Mouse (Mus musculus) right cerebral cortex, postnatal 14 days (tissue): ENCODE data around the gene Ebf1.

Experiments used
- DNase-seq: peaks from one replicate; pipeline ENCODE4 v3.0.0; 2022

Gene Ebf1

GRCm38 (mm10) chr11:44904121-44904520 is 287.0 kb downstream of the Ebf1 start:
- no peak for DNase-seq

- no peak for DNase-seq
These were observed 289.3 kb downstream of the Ebf1 start for GRCm38 (mm10) chr11:44906456-44906855.

- no peak for DNase-seq
These were observed 294.6 kb downstream of the Ebf1 start for GRCm38 (mm10) chr11:44911765-44912164.

DNA sequence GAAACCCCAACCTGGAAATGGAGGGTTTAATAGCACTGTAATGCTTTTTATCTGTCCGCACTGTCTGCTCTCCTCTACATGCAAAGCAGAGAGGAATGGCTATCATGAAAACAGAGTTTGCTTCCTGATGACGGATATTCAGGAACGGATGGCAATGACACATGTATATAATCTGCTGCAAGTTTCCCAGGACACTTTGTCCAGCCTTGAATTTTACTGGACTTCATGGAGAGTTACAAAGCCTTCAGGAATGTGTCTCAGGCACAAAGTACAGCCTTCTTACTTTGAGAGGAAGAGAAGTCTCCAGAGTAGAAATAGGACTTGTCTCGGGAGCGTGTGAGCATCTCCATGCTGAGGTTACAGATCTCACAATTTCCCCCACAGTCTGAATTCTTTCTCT is 296.7 kb downstream of the Ebf1 start:
- DNase-seq = no peak

DNA sequence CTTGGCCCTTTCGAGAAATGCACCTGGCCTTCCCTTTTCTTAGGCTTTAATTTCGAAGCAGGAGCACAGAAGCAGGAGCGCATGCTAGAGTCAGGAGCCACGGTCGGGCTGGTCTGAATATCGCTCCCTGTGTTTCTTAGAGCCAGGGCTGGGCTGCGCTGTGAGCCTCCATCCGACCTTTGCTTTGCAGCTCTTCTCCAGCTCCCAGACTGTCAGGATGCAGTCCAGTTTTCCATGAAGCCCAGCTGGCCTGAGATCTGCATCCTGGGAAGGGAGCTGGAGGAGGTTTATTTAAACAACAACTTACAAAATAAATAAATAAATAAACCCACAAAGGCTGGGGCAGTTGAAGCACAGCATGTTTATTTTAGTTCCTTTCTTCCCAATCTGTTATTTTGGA is 299.9 kb downstream of the Ebf1 start:
- DNase-seq = no peak

DNA sequence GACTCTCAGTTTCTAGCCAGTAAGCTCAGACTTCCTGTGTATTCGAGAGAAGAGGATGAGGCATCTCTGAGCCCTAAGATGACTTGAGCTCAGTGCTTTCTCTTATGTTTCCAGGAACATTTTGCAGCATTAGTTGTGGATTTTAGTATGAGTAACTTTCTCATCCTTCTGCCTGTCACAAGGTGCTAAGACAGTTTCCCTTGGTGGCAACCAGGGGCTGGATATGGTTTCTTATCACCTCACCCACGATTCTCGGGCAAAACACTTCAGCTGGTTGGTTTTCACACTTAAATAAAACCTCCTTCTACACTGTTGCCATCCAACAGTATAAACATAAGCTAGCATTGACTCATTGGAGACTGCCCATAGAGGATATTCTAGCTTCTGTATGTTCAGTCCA is 306.0 kb downstream of the Ebf1 start:
- no peak for DNase-seq

DNA sequence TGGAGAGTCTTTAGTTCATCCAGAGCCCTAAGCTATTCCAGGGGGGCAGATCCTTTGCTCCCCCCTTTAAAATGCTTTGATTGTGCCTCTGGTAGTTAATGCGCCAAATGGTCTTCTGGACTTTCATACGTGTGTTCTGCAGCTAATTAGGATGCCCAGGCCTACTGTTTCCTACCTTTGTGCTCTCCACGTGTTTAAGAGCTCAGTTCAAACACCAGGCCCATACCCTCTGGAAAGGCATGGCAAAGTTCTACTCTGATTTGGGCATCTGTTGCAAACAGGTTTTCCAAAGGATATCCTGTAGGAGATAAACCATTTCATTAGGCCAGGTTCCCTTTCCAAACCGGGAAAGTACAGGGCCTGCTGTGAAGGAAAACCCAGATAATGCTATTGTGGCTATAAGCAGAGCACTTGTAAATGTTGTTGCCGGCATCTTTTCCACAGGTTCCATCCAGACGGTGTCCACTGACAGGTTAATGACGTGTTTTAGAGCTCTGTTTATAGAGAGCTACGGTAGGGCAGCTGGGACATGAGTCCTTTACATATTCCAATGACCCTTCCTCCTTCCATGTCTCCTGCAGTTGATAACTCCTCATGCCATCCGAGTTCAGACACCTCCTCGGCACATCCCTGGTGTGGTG is 306.9 kb downstream of the Ebf1 start:
- DNase-seq = no peak

GRCm38 (mm10) chr11:44924896-44925295 is 307.8 kb downstream of the Ebf1 start:
- DNase-seq = no peak

DNA sequence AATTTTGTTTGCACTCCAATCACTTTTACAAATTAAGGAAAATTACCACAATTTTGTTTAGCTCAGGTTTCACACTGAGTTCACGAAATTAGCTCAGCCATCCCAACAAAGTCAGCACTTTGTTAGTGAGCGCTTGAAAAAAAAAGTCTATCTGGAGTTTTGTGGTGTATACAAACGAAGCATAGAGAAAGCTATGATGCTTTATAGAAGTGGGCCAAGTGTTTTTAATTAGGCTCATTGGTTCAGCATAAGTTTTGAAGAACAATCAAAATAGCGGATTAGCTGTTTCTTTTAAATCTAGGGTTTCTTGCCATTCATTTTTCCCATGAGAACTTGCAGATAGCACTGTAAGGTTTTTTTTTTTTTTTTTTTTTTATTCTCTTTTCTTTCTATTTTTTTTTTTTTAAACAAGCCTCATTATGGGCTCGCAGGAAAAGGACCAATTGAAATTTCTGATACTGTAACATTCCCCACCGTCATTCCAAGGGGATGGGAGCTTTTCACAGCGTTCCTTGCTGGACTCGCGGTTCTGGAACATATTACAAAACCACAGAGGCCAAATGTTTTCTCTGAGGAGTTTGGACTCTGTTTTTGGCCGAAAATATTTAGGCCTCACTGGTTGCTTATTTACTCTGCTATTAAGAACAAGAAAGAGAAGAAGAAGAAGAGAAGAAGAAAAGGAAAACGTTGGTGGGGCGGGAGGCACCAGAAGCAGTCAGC is 308.8 kb downstream of the Ebf1 start:
- no peak for DNase-seq

DNA sequence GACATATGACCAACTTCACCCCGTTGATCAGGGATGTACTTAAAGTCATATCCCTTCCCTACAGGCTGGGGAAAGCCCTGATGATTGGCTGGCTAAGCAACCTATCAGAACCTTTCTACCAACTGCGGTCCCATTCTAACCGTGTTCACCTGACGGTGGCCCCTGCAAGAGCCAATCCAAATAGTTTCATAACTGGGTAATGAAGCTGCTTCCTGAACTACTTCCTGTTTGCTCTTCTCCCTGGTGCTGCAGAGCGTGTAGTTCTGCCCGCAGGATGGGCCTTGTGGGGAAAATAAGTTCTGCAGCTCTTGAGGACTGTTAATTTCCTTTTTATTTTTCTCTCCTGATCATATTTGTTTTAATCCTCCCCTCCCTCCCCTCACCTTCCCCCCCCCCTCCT is 311.3 kb downstream of the Ebf1 start:
- DNase-seq = no peak

DNA sequence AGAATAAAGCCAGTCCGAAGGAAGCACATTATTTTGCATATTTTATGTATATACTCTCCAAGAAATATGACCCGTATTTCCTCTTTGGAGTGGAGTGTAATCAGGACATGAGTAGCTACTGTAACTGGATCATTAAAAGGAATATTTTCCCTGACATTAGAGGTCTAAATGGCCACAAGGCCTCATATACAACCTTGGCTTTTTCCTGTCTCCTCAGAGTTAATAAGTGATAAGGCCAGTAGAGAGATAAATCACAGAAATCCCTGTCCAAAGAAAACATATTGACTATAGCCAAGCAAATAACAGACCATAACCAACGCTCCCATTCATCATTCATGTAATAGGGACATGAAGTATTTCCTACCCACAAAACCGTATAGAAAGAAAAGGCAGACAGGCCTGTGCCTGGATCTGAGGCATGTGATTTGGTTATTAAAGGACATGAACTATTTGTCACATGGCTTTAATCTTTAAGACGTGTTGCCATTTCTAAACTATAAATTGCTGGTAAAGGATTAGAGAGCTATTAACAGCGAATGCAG is 315.9 kb downstream of the Ebf1 start:
- DNase-seq = no peak

DNA sequence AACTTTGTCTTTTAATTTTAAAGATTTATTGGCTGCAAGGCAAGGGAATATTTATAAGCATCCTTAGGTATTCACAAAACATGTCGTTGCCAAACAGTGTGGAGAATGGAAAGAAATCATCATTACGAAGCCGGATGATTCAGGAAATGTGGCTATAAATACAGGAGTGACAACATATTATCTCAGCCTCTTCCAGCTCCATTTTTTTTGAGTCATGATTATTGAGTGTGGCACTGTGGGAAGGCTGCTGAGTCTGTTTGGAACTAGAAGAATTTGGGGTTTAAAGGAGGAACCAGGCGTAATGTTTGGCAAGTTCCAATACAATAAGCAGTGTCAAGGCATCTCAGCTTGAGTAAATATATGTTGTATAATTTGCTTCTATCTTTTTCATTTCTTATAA is 326.7 kb downstream of the Ebf1 start:
- no peak for DNase-seq

DNA sequence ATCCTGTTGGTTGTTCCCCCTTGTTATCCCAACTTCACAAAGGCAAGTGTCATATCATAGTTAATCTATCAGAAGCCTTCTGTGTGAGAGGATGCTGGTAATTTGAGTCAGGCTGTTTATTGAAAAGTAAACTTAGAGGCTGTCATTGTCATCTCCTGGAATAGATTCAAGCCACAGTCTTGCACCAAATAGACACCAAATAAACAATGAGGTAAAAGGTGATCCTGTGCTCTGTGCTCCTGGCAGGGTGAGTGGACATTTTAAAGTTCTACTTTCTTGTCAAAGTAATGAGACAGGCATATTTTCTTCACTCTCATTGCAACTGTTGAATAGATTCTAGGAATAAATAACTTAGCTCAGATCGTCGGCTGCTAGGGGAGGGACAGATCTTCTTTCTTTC is 327.3 kb downstream of the Ebf1 start:
- no peak for DNase-seq

DNA sequence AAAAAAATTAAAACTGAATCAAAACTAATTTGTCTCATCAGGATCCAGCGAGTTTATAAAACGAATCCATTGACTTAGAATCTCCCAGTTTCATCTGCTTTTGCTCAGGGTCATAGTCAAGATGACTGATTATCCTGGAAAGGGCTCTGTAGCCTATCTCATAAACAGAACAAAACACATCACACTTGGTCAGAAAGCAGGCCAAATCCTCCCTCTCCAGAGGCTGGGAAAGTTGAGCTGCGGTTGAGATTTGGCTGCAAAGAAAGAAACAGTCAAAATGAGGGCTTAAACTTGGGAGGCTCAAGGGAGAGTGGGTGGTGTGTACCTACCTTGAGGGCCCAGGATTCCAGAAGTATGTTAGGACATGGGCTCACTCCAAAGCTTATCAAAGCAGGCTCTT is 329.5 kb downstream of the Ebf1 start:
- DNase-seq = no peak

DNA sequence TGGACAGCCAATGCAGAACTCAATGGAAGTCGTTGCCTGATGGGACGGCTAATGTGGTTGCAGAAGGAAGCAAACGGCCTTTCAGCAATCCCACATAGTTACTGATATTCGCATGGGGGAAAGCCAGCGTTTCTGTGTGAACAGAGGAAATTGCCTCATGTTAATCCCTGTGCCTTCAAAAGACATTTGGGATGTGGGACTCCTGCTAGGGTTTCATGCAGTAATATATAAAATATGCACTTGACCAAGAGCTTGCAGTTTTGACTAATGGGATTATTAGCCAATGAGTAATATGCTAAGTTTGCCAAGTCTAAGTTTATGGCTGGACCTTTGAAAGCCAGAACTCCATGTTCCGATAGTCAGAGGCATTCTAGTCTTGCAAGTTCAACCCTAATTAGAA is 331.4 kb downstream of the Ebf1 start:
- DNase-seq = no peak

DNA sequence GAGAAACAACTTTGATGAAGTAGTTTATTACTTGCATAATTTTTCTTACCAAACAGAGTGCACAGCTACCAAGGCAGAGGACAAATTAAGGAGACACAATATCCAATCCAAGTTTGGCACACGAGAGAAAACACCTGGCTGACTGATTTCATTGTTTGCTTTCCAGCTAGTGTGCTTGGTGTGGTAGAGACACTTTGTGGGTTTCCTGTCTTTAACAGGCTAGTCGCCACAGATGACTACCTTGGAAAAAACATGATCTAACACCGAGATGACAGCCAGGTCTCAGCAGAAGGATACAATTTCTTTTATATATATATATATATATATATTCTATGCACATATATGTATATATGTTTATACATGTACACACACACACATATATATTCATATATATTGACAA is 332.0 kb downstream of the Ebf1 start:
- no peak for DNase-seq

DNA sequence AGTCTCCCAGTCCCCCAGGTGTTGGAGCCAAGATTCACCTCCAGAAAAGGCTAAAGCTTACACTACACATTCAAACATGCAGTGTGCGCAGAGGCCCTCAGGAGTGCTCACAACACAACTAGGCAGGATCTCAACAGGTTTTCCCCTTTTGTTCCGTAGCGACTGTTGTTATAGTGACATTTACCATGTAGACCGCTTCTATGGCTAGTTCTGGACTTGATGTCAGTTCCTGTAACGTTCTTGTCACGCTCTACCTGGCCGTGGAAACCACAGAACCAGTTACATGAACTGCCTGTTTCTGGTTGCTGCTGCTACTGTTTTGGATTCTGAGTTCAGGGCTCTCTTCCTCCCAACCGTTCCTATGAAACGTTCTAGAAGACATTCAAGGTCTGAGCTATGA is 333.2 kb downstream of the Ebf1 start:
- DNase-seq = no peak

GRCm38 (mm10) chr11:44951506-44951905 is 334.4 kb downstream of the Ebf1 start:
- no peak for DNase-seq

DNA sequence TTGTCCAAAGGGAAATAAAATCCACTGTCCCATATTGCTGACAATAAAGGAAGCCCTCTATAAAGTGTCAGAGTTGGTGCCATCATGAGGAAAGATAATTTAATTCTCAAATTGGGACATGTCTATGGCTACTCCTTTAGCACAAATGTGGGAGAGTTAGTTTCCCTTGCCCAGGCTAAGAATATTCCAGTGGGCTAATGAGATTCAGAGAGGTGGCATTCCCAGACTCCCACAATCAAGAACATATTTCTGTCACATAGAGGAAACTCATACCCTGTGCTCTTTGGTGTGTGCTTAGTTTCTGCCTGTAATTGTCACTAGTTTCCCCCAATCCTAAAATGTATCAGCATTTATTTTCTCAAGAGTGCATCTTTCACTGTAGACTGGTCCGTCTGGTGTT is 336.2 kb downstream of the Ebf1 start:
- DNase-seq = no peak

- no peak for DNase-seq
These were observed 336.7 kb downstream of the Ebf1 start for GRCm38 (mm10) chr11:44953863-44954262.

GRCm38 (mm10) chr11:44954362-44954761 is 337.2 kb downstream of the Ebf1 start:
- no peak for DNase-seq

DNA sequence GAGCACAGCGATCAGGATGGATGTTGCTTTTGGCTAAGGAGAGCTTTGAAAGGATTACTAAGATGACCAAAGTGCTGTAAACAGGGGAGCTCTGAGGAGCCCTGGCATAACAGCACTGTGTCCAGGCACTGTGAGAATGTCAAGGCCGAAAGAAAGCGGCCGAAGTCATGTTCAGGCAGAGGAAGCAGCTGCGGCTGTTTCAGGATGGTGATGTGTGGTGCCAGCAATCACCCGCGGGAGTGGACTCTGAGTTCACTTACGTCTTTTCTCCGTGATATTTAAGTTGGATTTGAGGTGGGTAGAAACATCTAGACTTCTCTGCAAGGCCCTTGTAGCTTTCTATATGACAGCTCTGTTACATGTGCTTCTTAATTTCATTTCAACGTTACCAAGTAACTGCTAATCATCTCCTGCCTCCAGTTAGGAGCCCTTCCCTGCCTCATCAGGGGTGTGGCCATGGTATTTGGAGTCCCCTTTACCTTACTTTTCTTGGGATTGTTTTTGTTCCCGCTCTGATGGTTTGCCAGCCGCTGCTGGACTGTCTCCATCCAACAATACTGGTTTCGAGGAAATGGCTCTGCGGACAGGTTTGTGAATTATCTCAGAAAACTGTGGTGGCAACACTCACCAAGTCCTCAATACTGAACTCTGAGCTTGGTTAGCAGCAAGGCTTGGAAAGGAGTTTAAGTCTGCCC is 345.8 kb downstream of the Ebf1 start:
- DNase-seq = no peak

- DNase-seq = no peak
These were observed 351.9 kb downstream of the Ebf1 start for GRCm38 (mm10) chr11:44969011-44969410.

GRCm38 (mm10) chr11:44974271-44974670 is 357.2 kb downstream of the Ebf1 start:
- DNase-seq = no peak
